Mouse (Mus musculus) gastrocnemius, adult 2 months (tissue): Measurements from ENCODE around the gene Mt4. TPM values are rescaled to one million over a fixed set of nuclear protein-coding genes. Genes with fewer than 3 reads are reported as not detected.

Experiments used
- DNase-seq: peaks from one replicate; pipeline ENCODE4 v3.0.0; 2022
- H3K27ac ChIP-seq: fragments of 200-600 bp; 2 replicates; pipeline ENCODE4 v1.8.1; 2022; ENCODE audit warnings: mild to moderate bottlenecking
- H3K4me3 ChIP-seq: fragments of 200-600 bp; 2 replicates; pipeline ENCODE4 v1.8.1; 2022; ENCODE audit warnings: mild to moderate bottlenecking, moderate library complexity
- CTCF ChIP-seq: fragments of 200-600 bp; IDR thresholded peaks from 2 replicates; pipeline ENCODE4 v1.8.1; 2022; ENCODE audit warnings: antibody characterized with exemption, mild to moderate bottlenecking, moderate library complexity
- intact Hi-C: fragments of 180-260 bp; cut with DNase I; formaldehyde crosslinking; loops from one replicate; pipeline ENCODE4 v1.15.1; 2025
- long read RNA-seq, 2 experiments: library from polyadenylated mRNA; stranded (forward); transcript quantifications; one replicate each; pipeline ENCODE4 v2.0.0; 2021
- total RNA-seq, 2 experiments: library from RNA; stranded (reverse); gene quantifications; 2 replicates each; pipeline ENCODE4 v1.2.3; 2021

Mt4 gene
- total RNA-seq: not detected
- long read RNA-seq, experiment 1: 0 reads
- long read RNA-seq, experiment 2: 0 reads

- no peak within 1 kb of the TSS for H3K4me3 ChIP-seq
- no peak for TF ChIP-seq CTCF
- intact Hi-C loops: no loop called here
- DNase-seq: no peak
- no peak within 1 kb of the TSS for H3K27ac ChIP-seq
Measured at GRCm38 (mm10) chr8:94136933-94137332, at the start of gene Mt4. Gene Mt4, plus strand, starts transcription at chr8:94137197.

- no peak overlapping the region for H3K27ac ChIP-seq
- DNase-seq: no peak
- no peak overlapping the region for H3K4me3 ChIP-seq
- no peak for TF ChIP-seq CTCF
- intact Hi-C loops: no loop called here
Measured at GRCm38 (mm10) chr8:94087964-94088363, 49.0 kb upstream of the Mt4 start.

GRCm38 (mm10) chr8:94089715-94090114 is 47.3 kb upstream of the Mt4 start:
- no peak overlapping the region for H3K4me3 ChIP-seq
- intact Hi-C loops: no loop called here
- no peak for DNase-seq
- H3K27ac ChIP-seq: no peak overlapping the region
- TF ChIP-seq CTCF: no peak

GRCm38 (mm10) chr8:94092848-94093247 is 44.1 kb upstream of the Mt4 start:
- intact Hi-C loops: no loop called here
- H3K27ac ChIP-seq: no peak overlapping the region
- TF ChIP-seq CTCF: no peak
- DNase-seq: no peak
- H3K4me3 ChIP-seq: no peak overlapping the region

- H3K4me3 ChIP-seq: no peak overlapping the region
- TF ChIP-seq CTCF: peak; percentile 30
- no peak for DNase-seq
- intact Hi-C loops: no loop called here
- no peak overlapping the region for H3K27ac ChIP-seq
Measured at GRCm38 (mm10) chr8:94094281-94094680, 42.7 kb upstream of the Mt4 start.

- intact Hi-C loops: loop anchor here (2.0 kb wide), 1 partner anchor 54 kb away; the partner anchor contains the start of gene Mt3
- peak; percentile 100 for DNase-seq
- TF ChIP-seq CTCF: peak; percentile 55
- Histone ChIP-seq H3K4me3 (peak within 1 kb of the TSS; percentile 79), H3K27ac (peak within 1 kb of the TSS; percentile 92)
Measured at GRCm38 (mm10) chr8:94098081-94098974, 38.7 kb upstream of the Mt4 start, which contains the start of gene Bbs2. Gene Bbs2, minus strand, starts transcription at chr8:94098928.

GRCm38 (mm10) chr8:94098996-94099395 is 38.0 kb upstream of the Mt4 start:
- no peak for TF ChIP-seq CTCF
- DNase-seq: no peak
- peak overlapping the region; percentile 92 for H3K27ac ChIP-seq
- intact Hi-C loops: loop anchor here (2.0 kb wide), 1 partner anchor 54 kb away; the partner anchor contains the start of gene Mt3
- peak overlapping the region; percentile 79 for H3K4me3 ChIP-seq

GRCm38 (mm10) chr8:94104146-94104545 is 32.9 kb upstream of the Mt4 start:
- no peak overlapping the region for H3K4me3 ChIP-seq
- DNase-seq: no peak
- no peak overlapping the region for H3K27ac ChIP-seq
- intact Hi-C loops: loop anchor here (5.0 kb wide), 1 partner anchor 93 kb away; no protein-coding TSS in a partner anchor
- peak; percentile 9; the same call in 1 of the 2 replicates for TF ChIP-seq CTCF

GRCm38 (mm10) chr8:94107871-94108270 is 29.1 kb upstream of the Mt4 start:
- intact Hi-C loops: no loop called here
- Histone ChIP-seq H3K27ac (no peak overlapping the region), H3K4me3 (no peak overlapping the region)
- TF ChIP-seq CTCF: no peak
- DNase-seq: peak; percentile 51

- intact Hi-C loops: no loop called here
Measured at GRCm38 (mm10) chr8:94109396-94109795, 27.6 kb upstream of the Mt4 start.

GRCm38 (mm10) chr8:94109835-94110234 is 27.2 kb upstream of the Mt4 start:
- peak; percentile 29; the same call in 1 of the 2 replicates for TF ChIP-seq CTCF
- DNase-seq: no peak
- H3K4me3 ChIP-seq: no peak overlapping the region
- no peak overlapping the region for H3K27ac ChIP-seq
- intact Hi-C loops: no loop called here

More at GRCm38 (mm10) chr8:94109396-94109795, 27.6 kb upstream of the Mt4 start:
- TF ChIP-seq CTCF: no peak
- DNase-seq: no peak
- Histone ChIP-seq H3K27ac (no peak overlapping the region), H3K4me3 (no peak overlapping the region)

- Histone ChIP-seq H3K4me3 (no peak overlapping the region), H3K27ac (peak overlapping the region; percentile 25; the same call in 1 of the 2 replicates)
- TF ChIP-seq CTCF: no peak
- no peak for DNase-seq
- intact Hi-C loops: no loop called here
Measured at GRCm38 (mm10) chr8:94110526-94111177, 26.3 kb upstream of the Mt4 start.

- no peak for TF ChIP-seq CTCF
- intact Hi-C loops: no loop called here
- Histone ChIP-seq H3K27ac (no peak overlapping the region), H3K4me3 (no peak overlapping the region)
- no peak for DNase-seq
Measured at GRCm38 (mm10) chr8:94113435-94113834, 23.6 kb upstream of the Mt4 start.
